Mouse (Mus musculus): ENCODE data around the gene Gtf3c5. TPM values are rescaled to one million over a fixed set of nuclear protein-coding genes. Genes with fewer than 3 reads are reported as not detected.

The Gtf3c5 gene
- polyA plus RNA-seq, 1 experiment from 2014 or later: 31.8 TPM

DNA sequence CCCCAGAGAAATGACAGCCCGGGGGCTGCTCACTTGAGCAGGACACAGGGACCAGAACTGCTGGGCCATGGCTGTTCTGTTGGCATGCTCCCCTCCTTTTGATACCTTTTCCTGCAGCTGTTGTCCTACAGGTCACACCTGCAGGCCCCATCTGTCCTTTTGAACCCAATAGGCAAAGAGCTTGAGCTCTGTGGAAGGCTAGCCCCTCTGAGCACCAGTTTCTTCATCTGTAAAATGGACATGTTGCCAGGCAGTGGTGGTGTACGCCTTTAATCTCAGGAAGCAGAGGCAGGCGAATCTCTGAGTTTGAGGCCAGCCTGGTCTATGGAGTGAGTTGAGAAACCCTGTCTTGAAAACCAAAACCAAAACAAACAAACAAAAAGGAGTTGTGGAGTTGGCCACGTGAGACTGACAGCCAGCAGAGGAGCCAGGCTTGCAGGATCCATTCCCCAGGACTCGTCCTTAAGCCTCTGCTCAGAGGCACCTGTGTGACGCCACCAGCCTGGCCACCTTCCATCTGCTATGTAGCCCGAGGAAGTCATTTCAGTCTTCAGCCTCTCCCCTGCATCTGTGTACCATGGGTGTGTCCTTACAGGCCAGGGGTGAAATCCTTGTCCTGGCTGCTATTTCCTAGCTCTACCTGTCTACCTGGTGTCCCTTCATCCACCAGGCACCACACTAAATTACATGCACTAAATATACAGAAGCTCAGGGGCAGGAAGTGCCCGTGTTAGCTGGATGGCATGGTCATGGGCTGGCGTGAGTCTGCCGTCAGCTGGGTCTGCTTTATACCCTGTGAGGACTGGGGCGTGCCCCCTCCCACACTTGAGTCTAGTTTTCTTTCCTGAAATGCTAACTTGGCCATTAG, 46.6 kb downstream of the Gtf3c5 start:
- ATAC-seq: no peak
- 76% methylated on average over 11 of the region's 11 CpGs for WGBS
- Histone ChIP-seq H3K27ac (0 out of 2 replicates have a peak overlapping the region, but pooled peaks have one; percentile 27), H3K27me3 (replicated peaks) (no peaks in the 10 kb centered on the region), H3K9me3 (no peaks in the 10 kb centered on the region), H3K36me3 (0 out of 2 replicates have a peak, but pooled peaks cover under 1% of the 10 kb centered on the region), H3K4me3 (replicated peaks) (no peak overlapping the region), H3K9ac (no peak overlapping the region), H3K4me2 (replicated peaks) (no peak overlapping the region), H3K4me1 (replicated peaks) (peaks cover 84% of the 10 kb centered on the region)

DNA sequence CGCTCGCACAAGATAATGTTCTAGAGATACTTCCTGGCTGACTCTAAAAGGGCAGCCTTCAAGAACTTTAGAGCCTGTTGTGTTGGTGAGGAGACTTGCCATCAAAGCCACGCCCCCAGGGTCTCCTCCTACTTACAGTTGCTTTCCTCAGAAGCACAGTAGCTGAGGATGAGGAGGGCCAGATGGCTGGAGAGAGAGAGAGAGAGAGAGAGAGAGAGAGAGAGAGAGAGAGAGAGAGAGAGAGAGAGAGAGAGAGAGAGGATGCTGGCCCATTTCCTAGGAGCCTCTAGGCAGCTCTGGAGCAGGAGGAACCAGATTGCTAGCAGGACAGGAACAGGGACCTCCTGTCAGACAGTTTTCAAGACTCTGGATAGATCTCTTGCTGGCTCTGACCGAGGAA, 47.4 kb downstream of the Gtf3c5 start:
- ATAC-seq: no peak
- H3K27ac ChIP-seq: peak overlapping the region; percentile 49; the same call in 1 of the 2 replicates
- 41% methylated on average over 4 of the region's 4 CpGs for WGBS
- H3K4me3 ChIP-seq (replicated peaks): no peak overlapping the region
- H3K9ac ChIP-seq: no peak overlapping the region
- H3K4me1 ChIP-seq (replicated peaks): peaks cover 81% of the 10 kb centered on the region
- no peaks in the 10 kb centered on the region for H3K36me3 ChIP-seq
- H3K9me3 ChIP-seq: no peaks in the 10 kb centered on the region
- no peaks in the 10 kb centered on the region for H3K27me3 ChIP-seq (replicated peaks)
- H3K4me2 ChIP-seq (replicated peaks): no peak overlapping the region

DNA sequence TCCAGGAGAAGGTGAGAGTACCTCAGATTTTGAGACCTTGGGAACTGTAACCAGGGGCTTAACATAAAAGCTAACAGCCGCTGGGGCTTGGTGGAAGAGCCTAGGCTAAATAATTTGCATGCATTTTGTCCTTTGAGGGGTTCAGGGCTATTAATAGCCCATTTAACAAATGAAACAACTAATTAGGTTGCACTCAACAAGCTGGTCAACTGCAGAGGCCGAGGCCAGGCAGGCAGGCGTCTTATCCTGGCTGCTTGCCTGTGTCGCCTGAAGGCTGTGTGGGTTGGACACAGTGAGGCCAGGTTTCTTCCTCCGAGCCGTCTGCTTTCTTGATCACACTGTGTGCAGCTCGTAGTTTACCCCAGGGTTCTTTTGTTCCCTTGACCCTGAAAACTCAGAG, 47.9 kb downstream of the Gtf3c5 start:
- Histone ChIP-seq H3K4me2 (replicated peaks) (peak overlapping the region; percentile 84), H3K27ac (peak overlapping the region; percentile 77; the same call in 1 of the 2 replicates), H3K27me3 (replicated peaks) (no peaks in the 10 kb centered on the region), H3K4me1 (replicated peaks) (peaks cover 78% of the 10 kb centered on the region), H3K9me3 (no peaks in the 10 kb centered on the region), H3K9ac (no peak overlapping the region), H3K36me3 (no peaks in the 10 kb centered on the region), H3K4me3 (replicated peaks) (no peak overlapping the region)
- 57% methylated on average over 7 of the region's 7 CpGs for WGBS
- no peak for ATAC-seq

DNA sequence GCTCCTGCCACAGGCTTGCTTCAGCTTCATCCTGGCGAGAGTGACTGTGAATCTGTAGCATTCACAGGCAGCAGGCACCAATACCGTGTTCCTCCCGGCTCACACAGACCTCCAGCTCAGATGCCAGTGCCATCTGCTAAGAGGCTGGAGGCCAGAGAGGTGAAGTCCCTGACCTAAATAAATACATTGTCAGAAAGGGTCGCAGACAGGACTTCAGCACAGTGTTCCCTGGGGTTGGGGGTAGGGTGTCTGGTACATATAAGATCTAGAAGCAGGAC, 48.3 kb downstream of the Gtf3c5 start:
- Histone ChIP-seq H3K4me2 (replicated peaks) (peak overlapping the region; percentile 84), H3K4me3 (replicated peaks) (no peak overlapping the region), H3K27me3 (replicated peaks) (no peaks in the 10 kb centered on the region), H3K9ac (0 out of 2 replicates have a peak overlapping the region, but pooled peaks have one; percentile 80), H3K4me1 (replicated peaks) (peaks cover 73% of the 10 kb centered on the region), H3K36me3 (no peaks in the 10 kb centered on the region), H3K9me3 (no peaks in the 10 kb centered on the region), H3K27ac (peak overlapping the region; percentile 77)
- ATAC-seq: no peak
- 41% methylated on average over 4 of the region's 4 CpGs for WGBS

DNA sequence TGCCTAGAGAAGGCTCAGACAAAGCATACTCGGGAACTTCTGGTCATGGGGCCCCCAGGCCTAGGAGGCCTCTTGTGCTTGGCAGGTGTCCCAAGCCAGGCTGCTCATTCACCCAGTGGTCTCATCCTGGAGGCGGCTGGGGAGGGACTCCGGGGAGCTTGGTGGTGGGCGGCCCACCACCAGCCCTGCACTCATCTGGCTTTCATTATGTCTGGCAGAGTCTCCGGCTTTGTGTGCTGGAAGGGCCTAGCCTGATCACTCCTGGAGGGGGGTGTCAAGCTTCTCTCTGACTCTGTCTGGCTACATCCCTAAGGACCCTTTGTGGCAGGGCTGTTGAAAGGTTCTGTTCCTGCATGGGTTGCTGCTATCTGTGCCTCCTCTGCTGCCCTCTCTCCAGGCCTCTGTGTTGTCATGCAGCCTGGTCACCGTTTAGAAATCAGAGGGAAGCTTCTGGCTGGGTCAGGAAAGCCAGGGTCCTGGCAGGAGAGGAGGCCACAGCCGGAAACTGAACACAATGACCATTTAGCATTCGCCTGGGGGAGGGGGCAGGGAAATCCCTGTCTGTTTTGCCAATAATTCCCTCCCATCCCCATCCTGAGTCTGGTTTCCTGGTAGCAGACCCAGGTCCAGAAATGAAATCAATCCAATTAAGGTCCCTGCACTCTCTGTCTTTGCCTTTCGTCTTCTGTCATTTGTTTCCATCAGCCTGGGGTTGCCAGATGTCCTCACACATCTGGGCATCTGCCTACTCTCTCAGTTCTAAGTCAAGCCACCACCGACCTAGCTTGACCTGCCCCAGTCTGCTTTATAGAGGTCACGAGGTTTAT, 48.9 kb downstream of the Gtf3c5 start:
- H3K27ac ChIP-seq: peak overlapping the region; percentile 77
- WGBS: 40% methylated on average over 11 of the region's 11 CpGs
- H3K4me1 ChIP-seq (replicated peaks): peaks cover 73% of the 10 kb centered on the region
- H3K9ac ChIP-seq: peak overlapping the region; percentile 80
- H3K9me3 ChIP-seq: no peaks in the 10 kb centered on the region
- H3K36me3 ChIP-seq: no peaks in the 10 kb centered on the region
- H3K4me2 ChIP-seq (replicated peaks): peak overlapping the region; percentile 84
- H3K27me3 ChIP-seq (replicated peaks): no peaks in the 10 kb centered on the region
- no peak for ATAC-seq
- H3K4me3 ChIP-seq (replicated peaks): peak overlapping the region; percentile 73

DNA sequence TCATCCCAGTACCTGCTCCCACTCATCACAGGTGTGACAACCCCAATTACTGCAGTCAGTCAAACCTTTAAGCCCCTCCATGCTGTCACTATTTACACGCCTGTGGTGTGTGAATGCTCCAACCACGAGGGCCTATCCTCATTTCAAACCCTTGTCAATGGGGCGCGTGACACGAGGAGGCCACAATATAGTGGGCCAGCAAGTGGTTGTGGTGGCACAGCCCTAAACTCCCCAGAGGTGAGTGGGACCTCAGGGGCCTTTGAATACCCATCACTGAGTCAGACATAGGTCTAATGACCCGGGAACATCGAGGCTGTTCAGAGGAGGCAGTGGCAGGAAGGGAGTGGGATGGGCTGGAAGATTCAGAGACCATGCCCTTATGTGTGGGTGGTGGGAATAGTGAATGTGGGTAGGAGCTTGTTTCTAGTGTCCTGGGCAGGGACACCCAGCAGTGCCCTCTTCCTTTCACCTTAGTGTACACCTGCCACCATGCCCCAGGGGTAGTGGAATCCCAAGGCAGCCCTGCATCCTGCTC, 49.6 kb downstream of the Gtf3c5 start:
- H3K9me3 ChIP-seq: no peaks in the 10 kb centered on the region
- no peaks in the 10 kb centered on the region for H3K27me3 ChIP-seq (replicated peaks)
- peak overlapping the region; percentile 80 for H3K9ac ChIP-seq
- peak overlapping the region; percentile 84 for H3K4me2 ChIP-seq (replicated peaks)
- peak overlapping the region; percentile 73 for H3K4me3 ChIP-seq (replicated peaks)
- peak overlapping the region; percentile 77 for H3K27ac ChIP-seq
- no peaks in the 10 kb centered on the region for H3K36me3 ChIP-seq
- no peak for ATAC-seq
- H3K4me1 ChIP-seq (replicated peaks): peaks cover 68% of the 10 kb centered on the region
- whole genome bisulfite sequencing: 63% methylated on average over 7 of the region's 7 CpGs

DNA sequence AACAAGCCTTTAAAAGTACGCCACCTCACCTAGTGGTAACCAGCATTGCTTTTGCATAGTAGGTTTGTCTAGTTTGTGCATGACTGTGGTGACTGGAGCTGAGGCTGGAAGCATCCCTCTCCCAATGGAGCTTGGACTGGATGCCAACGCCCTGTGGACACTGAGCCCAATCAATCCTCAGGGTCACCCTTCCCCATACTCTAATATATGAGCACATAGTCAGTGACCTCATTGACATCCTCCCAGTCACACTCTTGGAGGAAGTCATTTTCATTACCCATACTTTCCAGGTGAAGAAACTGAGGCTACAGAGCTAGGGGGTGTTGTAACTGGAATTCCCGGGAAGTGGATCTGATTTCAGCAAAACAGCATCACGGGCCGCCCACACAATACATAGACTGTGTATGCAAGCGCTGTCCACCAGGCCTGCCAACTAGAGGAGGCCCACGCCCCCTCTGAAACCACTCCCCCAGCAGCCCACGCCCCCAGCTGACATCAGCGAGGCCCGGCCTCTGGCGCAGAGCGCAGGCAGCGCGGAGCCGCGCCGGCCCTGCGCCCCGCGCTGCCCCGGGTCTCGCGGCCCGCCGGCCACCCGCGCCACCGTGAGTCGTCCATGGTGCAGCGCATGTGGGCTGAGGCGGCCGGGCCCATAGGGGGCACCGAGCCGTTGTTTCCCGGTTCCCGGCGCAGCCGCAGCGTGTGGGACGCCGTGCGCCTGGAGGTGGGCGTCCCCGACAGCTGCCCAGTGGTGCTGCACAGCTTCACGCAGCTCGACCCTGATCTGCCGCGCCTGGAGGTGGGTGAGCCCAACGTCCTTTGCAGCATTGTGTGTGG, 50.4 kb downstream of the Gtf3c5 start:
- H3K4me1 ChIP-seq (replicated peaks): peaks cover 62% of the 10 kb centered on the region
- 3% methylated on average over 49 of the region's 49 CpGs for WGBS

DNA sequence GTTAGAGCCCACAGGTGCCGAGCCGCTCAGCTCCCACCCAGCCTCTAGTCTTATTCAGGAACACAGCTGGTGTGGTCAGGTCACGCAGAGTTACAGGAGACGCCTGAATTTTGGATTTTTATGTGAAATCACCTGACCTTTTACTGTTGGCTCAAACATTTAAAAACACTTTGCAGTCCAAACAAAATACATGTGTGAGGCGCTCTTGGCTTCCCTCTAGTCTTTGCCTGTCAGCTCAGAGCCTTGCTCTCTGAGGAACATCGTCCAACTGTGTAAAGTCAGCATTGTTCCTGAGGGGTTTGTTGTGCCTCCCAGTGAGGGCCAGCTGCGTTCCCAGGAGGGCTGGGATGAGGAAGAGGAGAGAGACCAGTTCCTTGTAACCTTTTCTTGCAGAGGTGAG, 53.2 kb downstream of the Gtf3c5 start:
- Histone ChIP-seq H3K4me3 (replicated peaks) (no peak overlapping the region), H3K27me3 (replicated peaks) (no peaks in the 10 kb centered on the region), H3K9me3 (no peaks in the 10 kb centered on the region), H3K36me3 (no peaks in the 10 kb centered on the region), H3K27ac (no peak overlapping the region), H3K4me2 (replicated peaks) (no peak overlapping the region), H3K4me1 (replicated peaks) (peaks cover 53% of the 10 kb centered on the region), H3K9ac (no peak overlapping the region)
- 66% methylated on average over 7 of the region's 7 CpGs for WGBS
- ATAC-seq: no peak

More for the DNA sequence above, 50.4 kb downstream of the Gtf3c5 start:
- peak overlapping the region; percentile 80 for H3K9ac ChIP-seq
- no peaks in the 10 kb centered on the region for H3K27me3 ChIP-seq (replicated peaks)
- peak overlapping the region; percentile 73 for H3K4me3 ChIP-seq (replicated peaks)
- ATAC-seq: peak; percentile 95
- H3K9me3 ChIP-seq: no peaks in the 10 kb centered on the region
- H3K36me3 ChIP-seq: no peaks in the 10 kb centered on the region
- peak overlapping the region; percentile 84 for H3K4me2 ChIP-seq (replicated peaks)
- peak overlapping the region; percentile 77 for H3K27ac ChIP-seq

DNA sequence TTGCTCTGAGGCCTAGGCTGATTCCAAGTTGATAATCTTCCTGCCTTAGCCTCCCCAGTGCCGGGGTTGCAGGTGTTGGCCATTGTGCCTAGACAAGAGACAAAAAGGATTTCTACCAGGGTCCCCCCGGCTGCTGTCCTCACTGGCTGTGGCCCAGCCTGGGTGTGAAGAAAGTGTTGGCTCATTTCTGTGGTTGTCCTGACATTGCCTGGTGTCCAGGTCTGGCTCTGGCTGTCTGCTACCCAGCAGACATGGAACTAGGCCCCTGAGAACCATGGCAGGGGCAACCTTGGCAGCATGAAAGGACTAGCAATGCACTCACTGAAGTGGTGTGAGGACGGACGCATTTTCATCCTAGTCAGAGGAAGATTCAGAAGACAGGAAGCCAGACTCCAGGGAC, 53.7 kb downstream of the Gtf3c5 start:
- H3K27ac ChIP-seq: no peak overlapping the region
- no peaks in the 10 kb centered on the region for H3K27me3 ChIP-seq (replicated peaks)
- 0 out of 2 replicates have a peak overlapping the region, but pooled peaks have one; percentile 5 for H3K9ac ChIP-seq
- no peak overlapping the region for H3K4me3 ChIP-seq (replicated peaks)
- WGBS: 75% methylated on average over 4 of the region's 4 CpGs
- H3K4me2 ChIP-seq (replicated peaks): no peak overlapping the region
- ATAC-seq: no peak
- no peaks in the 10 kb centered on the region for H3K9me3 ChIP-seq
- H3K36me3 ChIP-seq: no peaks in the 10 kb centered on the region
- peaks cover 53% of the 10 kb centered on the region for H3K4me1 ChIP-seq (replicated peaks)

DNA sequence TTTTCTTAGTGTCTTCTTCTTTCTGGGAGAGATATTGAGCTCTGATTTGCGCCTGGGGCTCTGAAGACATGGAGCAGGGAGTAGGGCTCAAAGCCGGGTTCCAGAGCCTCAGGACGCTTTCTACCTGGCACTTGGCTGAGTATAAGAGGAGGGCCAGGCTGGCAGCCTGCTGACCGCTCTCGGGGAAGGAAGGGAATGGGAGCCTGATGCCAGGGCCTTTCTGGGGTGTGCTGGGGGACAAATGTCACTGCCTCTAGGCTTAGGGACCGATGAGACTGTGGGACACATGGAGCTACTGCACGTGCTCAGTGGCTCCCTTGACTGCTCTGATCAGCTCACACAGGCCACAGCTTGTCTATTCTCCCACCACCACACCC, 55.2 kb downstream of the Gtf3c5 start:
- WGBS: 93% methylated on average over 7 of the region's 7 CpGs
- H3K4me1 ChIP-seq (replicated peaks): peaks cover 53% of the 10 kb centered on the region

DNA sequence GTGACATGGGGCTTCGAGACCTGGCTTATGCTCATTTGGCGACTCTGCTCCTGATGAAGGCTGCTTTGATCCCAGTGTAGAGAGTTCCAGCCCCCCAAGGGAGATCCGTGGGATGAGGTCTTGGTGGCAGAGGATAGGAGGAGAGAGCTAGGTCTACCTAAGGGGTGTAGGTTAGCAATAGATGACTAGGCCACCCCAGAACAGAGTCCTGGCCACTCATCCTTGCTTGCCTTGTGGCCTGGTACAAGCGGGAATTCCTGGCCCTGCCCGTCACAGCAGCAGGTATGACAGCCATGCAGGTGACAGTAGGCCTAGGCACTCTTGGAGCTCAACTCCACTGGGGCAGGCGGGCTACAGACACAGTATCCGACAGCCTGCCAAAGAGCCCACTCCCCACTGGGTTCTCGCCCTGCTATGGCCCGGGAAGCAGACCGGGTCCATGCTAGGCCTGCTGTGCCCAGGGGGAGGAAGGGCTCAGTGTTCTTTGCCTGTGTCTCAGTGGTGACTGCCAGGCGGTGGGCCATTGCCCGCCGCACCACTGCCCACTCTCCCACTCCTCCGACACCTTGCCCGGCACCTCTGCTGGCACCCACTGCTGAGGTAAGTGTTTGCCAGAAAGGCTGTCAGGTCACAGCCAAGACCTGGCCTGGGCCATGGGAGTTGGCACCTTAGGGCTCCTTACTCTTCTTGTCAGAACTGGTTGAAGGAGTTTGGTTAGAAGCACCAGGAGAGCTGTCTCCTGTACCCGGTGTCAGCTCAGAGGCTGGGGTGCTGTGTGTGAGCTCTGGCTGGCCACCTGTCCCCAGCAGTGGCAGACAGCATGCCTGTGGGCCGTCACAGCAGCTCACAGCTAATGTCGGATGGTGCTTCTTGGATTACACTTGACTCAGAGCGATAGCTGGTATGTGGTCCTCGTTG, 55.9 kb downstream of the Gtf3c5 start:
- H3K36me3 ChIP-seq: no peaks in the 10 kb centered on the region
- H3K9ac ChIP-seq: no peak overlapping the region
- no peak overlapping the region for H3K4me3 ChIP-seq (replicated peaks)
- 90% methylated on average over 20 of the region's 20 CpGs for WGBS
- no peak overlapping the region for H3K4me2 ChIP-seq (replicated peaks)
- H3K27me3 ChIP-seq (replicated peaks): no peaks in the 10 kb centered on the region
- ATAC-seq: no peak
- H3K4me1 ChIP-seq (replicated peaks): peaks cover 50% of the 10 kb centered on the region
- H3K27ac ChIP-seq: no peak overlapping the region
- H3K9me3 ChIP-seq: no peaks in the 10 kb centered on the region

More for the DNA sequence above, 55.2 kb downstream of the Gtf3c5 start:
- Histone ChIP-seq H3K4me2 (replicated peaks) (no peak overlapping the region), H3K9ac (no peak overlapping the region), H3K36me3 (no peaks in the 10 kb centered on the region), H3K27me3 (replicated peaks) (no peaks in the 10 kb centered on the region), H3K9me3 (no peaks in the 10 kb centered on the region), H3K4me3 (replicated peaks) (no peak overlapping the region), H3K27ac (no peak overlapping the region)
- no peak for ATAC-seq
